Mouse (Mus musculus) bone marrow, adult 2 months (tissue): ENCODE data around the gene Sema3e. TPM values are rescaled to one million over a fixed set of nuclear protein-coding genes. Genes with fewer than 3 reads are reported as not detected.

Source experiments
- H3K27ac ChIP-seq: fragments of 200-500 bp; 2 replicates; pipeline ENCODE4 v1.5.1; 2012; ENCODE audit warnings: low read depth, mild to moderate bottlenecking, control low read depth, inconsistent platforms, low read length; ENCODE audit not compliant: control insufficient read depth, poor library complexity, insufficient read depth
- H3K4me1 ChIP-seq: fragments of 200-500 bp; 2 replicates; pipeline ENCODE4 v1.6.1; 2011; ENCODE audit warnings: low read length; ENCODE audit not compliant: control insufficient read depth, insufficient read depth
- H3K4me3 ChIP-seq: fragments of 200-500 bp; replicated peaks from 2 replicates; pipeline ENCODE3; 2011; ENCODE audit warnings: mild to moderate bottlenecking, low read depth, low read length, control low read depth; ENCODE audit not compliant: control insufficient read depth
- CTCF ChIP-seq: fragments of 200-500 bp; IDR thresholded peaks from 2 replicates; pipeline ENCODE4 v1.5.1; 2011; ENCODE audit warnings: low read length, control low read depth; ENCODE audit not compliant: control insufficient read depth, insufficient read depth
- POLR2A ChIP-seq: fragments of 200-500 bp; IDR thresholded peaks from 2 replicates; pipeline ENCODE4 v1.6.1; 2011; ENCODE audit warnings: low read depth, mild to moderate bottlenecking, control low read depth, low read length, borderline replicate concordance; ENCODE audit not compliant: control insufficient read depth
- WGBS: fragments of 180-500 bp; shearing (Covaris S2); methylation state at CpG from one replicate; pipeline ENCODE4 v1.1.7; 2018; 5-methylcytosine and 5-hydroxymethylcytosine counted together
- polyA plus RNA-seq: library from polyadenylated mRNA; stranded (reverse); fragments of >200 nt; gene quantifications from 2 replicates; pipeline ENCODE4 v1.2.4, GENCODE M21; 2011; ENCODE audit warnings: low replicate concordance; ENCODE audit not compliant: missing spikeins, insufficient read depth, insufficient read length

Gene Sema3e
- polyA plus RNA-seq, 1 experiment: not detected

GRCm38 (mm10) chr5:14206794-14207193 is 181.7 kb downstream of the Sema3e start:
- no peak overlapping the region for H3K4me3 ChIP-seq
- WGBS: 45% methylated on average over 2 of the region's 2 CpGs
- TF ChIP-seq POLR2A (no peak), CTCF (no peak)

GRCm38 (mm10) chr5:14209962-14210361 is 184.9 kb downstream of the Sema3e start:
- Histone ChIP-seq H3K4me1 (no peaks in the 10 kb centered on the region), H3K4me3 (no peak overlapping the region), H3K27ac (no peak overlapping the region)
- TF ChIP-seq CTCF: no peak
- TF ChIP-seq POLR2A: no peak
- WGBS: 68% methylated on average over 3 of the region's 3 CpGs

More at GRCm38 (mm10) chr5:14206794-14207193, 181.7 kb downstream of the Sema3e start:
- Histone ChIP-seq H3K4me1 (no peaks in the 10 kb centered on the region), H3K27ac (no peak overlapping the region)

- WGBS: 70% methylated on average over 7 of the region's 7 CpGs
- TF ChIP-seq CTCF (no peak), POLR2A (no peak)
- H3K4me1 ChIP-seq: no peaks in the 10 kb centered on the region
- H3K4me3 ChIP-seq: no peak overlapping the region
- no peak overlapping the region for H3K27ac ChIP-seq
Measured at GRCm38 (mm10) chr5:14216211-14216610, 191.1 kb downstream of the Sema3e start.

- TF ChIP-seq CTCF (no peak), POLR2A (no peak)
- Histone ChIP-seq H3K4me3 (no peak overlapping the region), H3K27ac (no peak overlapping the region), H3K4me1 (no peaks in the 10 kb centered on the region)
- 77% methylated on average over 4 of the region's 4 CpGs for WGBS
Measured at GRCm38 (mm10) chr5:14218677-14219076, 193.6 kb downstream of the Sema3e start.

DNA sequence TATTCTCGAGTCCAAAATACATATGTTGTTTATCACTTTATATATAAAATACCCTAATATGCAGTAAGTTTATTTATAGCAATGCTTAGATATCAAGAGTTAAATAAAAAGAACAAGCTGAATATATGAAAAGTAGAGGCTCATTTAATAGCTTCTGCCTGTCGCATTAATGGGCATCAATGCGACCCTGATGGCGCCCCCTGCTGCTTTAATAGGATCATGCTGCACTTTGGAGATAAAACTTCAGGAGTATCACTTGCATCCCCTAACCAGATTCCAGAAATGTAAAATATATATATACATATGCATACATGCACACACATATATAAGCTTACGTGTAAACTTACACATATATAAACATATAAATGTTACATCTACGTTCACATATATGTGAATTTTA is 199.4 kb downstream of the Sema3e start:
- no peak overlapping the region for H3K4me3 ChIP-seq
- no peak overlapping the region for H3K27ac ChIP-seq
- WGBS: 81% methylated on average over 6 of the region's 6 CpGs
- no peak for TF ChIP-seq CTCF
- no peaks in the 10 kb centered on the region for H3K4me1 ChIP-seq

DNA sequence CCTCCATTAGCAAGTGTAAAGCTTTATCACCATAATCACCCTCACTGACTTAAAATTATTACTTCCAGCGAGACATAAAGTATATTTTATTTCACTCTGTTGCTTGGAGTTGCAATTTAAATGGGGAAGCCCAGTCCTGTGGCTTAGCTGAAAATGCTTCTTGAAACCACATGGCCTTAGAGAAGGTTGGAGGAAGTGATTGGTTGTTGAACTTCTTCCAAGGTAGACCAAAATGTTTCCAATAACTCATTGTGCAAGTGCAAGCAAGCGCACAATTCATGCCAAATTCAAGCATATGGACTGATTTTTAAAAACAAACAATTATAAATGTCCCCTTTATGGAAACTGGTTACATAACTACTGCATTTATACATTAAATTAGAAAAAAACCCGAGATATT is 206.0 kb downstream of the Sema3e start:
- WGBS: 31% methylated on average over 3 of the region's 3 CpGs
- Histone ChIP-seq H3K27ac (no peak overlapping the region), H3K4me1 (no peaks in the 10 kb centered on the region), H3K4me3 (no peak overlapping the region)
- TF ChIP-seq CTCF (no peak), POLR2A (no peak)

- H3K4me3 ChIP-seq: no peak overlapping the region
- TF ChIP-seq POLR2A (no peak), CTCF (0 out of 2 replicates have a peak, but pooled peaks have one; percentile 6)
- WGBS: 38% methylated on average over 8 of the region's 8 CpGs
Measured at GRCm38 (mm10) chr5:14252583-14252982, 227.5 kb downstream of the Sema3e start.

GRCm38 (mm10) chr5:14253328-14253727 is 228.3 kb downstream of the Sema3e start:
- TF ChIP-seq POLR2A: no peak
- TF ChIP-seq CTCF: no peak
- 67% methylated on average over 1 of the region's 1 CpGs for WGBS
- Histone ChIP-seq H3K4me1 (no peaks in the 10 kb centered on the region), H3K4me3 (no peak overlapping the region), H3K27ac (no peak overlapping the region)

More at GRCm38 (mm10) chr5:14252583-14252982, 227.5 kb downstream of the Sema3e start:
- Histone ChIP-seq H3K4me1 (no peaks in the 10 kb centered on the region), H3K27ac (no peak overlapping the region)

- Histone ChIP-seq H3K4me1 (no peaks in the 10 kb centered on the region), H3K27ac (no peak overlapping the region), H3K4me3 (no peak overlapping the region)
- TF ChIP-seq POLR2A (no peak), CTCF (no peak)
- WGBS: 91% methylated on average over 4 of the region's 4 CpGs
Measured at GRCm38 (mm10) chr5:14260156-14260555, 235.1 kb downstream of the Sema3e start.

DNA sequence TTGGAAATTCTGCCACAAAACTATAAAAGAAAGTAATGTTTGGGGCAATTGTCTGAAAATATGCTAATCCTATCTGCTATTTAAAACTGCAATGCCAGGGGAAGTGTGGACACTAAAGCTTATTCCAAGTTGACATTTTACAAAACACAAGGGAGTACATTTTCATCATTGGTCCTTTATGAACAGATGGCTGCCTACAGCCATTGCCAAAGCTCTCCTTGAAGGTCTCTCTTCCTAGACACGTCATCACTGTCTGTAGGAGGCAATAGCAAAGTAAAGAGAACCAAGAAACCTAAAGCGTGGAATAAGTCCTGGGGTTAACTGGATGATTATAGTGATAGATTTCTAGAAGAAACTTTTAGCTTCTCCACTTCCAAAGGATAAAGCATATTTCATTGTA is 242.3 kb downstream of the Sema3e start:
- no peak for TF ChIP-seq POLR2A
- no peak for TF ChIP-seq CTCF
- no peaks in the 10 kb centered on the region for H3K4me1 ChIP-seq
- 60% methylated on average over 2 of the region's 2 CpGs for WGBS
- no peak overlapping the region for H3K4me3 ChIP-seq
- no peak overlapping the region for H3K27ac ChIP-seq

Other genes starting within 250 kb of the Sema3e start
- not detected in 2 replicates for gene Speer3, start 233.7 kb upstream of the Sema3e start, polyA plus RNA-seq